Mouse (Mus musculus) left cerebral cortex, adult 11 months (tissue): Measurements from ENCODE around the gene Rd3l.
"Not testable (repeated sequence)": the region's sequence is repeated elsewhere in the genome, so short reads cannot be mapped to it uniquely, and the experiment has no call there.

ENCODE experiments used
- DNase-seq: peaks from one replicate; pipeline ENCODE4 v3.0.0; 2022; ENCODE audit warnings: low spot score

Gene Rd3l

DNA sequence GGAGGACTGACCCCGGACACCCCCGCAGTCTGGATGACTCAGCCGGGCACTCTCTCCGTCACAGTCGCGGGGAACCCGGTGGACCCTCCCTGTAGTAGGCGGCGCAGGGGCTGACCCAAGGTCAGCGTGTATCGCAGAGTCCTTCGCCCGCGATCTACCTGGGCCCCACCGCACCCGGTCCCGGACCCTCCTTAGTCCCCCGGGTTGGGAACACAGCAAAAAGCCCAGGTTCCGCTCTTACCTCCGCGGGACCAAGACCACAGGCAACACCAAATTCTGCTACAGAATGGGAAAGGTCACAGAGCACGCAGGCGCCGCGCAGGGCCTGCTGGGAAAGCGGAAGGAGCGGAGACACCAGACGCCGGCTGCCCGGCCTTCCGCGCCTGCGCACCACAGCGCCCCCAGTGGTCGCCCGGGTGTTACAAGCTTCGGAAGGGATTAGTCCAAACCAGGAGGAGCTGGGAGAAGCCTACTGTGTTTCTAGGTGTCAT lies 14.4 kb downstream of the Rd3l start, which contains the start of gene Atp5mpl:
TSS of gene Atp5mpl (minus strand) at position 295 of the 491 bp plus-strand sequence.
- DNase-seq, result peak; percentile 89

DNA sequence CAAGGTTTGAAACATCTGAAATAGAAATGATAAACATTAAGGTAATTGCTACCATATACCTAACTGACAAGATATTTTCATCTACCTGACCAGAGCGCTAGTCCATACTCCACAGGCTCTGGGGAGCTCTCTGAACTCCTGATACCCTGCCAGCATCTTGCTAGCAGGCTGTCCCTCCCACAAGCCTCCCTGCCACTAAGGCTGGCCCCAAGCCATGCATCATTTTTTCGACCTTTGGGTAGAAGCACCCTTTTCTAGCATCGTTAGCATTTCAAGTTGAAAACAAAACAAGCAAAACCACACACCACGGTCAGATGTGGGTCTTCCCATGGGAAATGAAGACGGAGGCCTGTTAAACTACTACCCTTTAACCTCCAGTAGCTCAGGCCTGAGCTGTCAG lies 17.8 kb downstream of the Rd3l start:
- no peak for DNase-seq

DNA sequence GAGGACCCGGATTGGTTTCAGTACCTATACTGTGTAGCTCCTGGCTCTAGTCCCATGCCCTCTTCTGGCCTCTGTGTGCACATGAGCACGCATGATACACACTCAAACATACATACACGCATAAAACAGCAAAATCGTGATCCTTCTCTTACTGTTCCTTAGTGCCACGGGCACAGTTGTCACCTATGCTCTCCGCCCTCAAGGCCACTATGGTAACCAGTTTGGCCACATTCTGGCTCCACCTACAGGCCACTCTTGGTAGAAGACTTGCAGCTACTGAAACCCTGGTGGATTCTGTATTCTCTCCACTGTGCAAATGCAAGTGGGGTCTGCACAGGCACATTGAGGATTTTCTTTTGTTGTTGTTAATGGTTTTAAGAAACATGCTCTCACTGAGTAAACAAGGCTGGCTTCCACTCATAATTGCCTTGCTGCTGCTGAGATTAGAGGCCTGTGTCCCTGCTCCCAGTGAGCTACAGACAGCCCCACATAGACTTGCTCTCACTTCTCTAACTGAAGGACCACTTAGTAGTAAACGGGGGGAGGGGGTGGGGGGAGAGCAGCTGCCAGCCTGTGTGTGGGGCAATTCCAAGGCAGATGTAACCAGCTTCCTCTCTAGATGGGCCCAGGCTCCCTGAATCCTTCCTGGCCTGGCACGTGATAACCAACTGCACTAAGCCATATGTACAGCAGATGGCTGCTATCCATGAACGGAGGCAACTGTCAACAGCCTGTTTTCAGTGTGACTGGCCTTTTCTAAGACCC lies 22.8 kb downstream of the Rd3l start:
- DNase-seq, result peak; percentile 58

DNA sequence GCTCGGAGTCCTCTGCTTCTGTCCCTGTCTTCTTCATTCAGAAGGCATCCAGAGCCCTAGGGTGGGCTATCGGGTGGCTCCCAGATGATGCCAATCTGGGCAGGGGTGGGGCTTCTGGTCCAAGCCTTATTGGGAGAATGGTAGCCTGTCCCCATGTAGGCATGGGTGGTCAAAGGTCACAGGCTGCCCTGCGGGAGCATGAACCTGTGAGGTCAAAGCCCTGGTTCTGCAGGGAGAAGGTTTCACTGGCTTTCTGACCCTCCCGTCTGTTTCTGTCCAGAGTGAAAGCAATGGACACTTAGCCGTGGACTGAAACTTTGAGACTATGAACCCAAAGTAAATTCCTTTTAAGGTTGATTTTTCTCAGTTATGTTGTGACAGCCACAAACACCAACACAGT lies 24.9 kb downstream of the Rd3l start:
- no peak for DNase-seq

DNA sequence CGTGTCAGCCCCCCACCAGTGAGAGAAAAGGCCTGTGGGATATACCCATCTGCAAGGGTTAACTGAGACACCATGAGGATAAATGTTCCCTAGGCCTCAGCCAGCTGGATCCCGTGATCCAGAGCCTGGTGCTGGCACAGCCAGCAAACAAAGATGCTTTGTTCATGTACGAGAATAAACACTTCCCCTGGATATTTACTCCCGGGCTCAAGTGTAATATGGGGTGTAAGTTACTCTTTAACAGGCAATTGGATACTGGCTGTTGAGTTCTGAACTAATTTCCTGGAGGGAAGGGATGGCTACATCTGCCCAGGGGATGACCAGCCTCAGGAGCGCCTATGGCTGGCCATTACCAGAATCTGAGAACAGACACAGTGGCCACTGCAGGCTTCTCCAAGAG lies 29.4 kb downstream of the Rd3l start:
- no peak for DNase-seq

DNA sequence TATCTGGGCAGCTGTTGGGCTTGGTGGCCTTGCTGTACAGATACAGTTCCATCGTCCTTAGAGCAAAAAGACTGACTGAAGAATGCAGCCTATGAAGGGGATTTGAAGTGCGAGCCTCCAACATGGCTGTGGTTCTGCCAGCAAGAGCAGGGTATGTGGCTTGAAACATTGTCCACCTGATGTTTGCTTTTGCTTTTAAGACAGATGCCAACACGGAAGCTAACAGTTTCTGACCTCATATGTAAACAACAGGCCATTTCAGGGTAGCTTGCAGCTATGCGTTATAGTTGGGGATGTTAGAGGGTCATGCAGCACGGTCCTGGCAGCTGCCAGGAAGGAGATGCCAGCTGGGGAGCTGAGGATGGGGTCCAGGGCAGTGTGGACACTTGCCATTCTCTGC lies 30.6 kb downstream of the Rd3l start:
- no peak for DNase-seq

DNA sequence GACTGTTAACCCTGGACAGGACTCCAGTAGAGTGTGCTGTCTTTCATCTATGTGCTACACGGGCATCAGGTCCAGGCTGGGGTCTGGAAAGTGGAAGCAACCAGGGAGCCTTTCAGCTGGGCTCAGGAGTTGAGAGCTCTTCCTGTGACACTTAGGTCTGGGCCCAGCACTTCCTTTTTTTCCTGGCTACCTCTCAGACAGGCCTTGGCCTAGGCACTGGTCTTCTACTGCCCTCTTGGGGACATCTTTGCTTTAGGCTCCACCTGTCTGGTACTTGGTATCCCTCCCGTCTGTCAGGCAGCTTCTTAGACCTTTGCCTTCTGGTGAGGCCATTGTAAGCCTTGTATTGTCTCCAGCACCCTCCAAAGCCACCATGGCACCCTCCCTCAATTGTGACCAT lies 34.4 kb downstream of the Rd3l start:
- DNase-seq, result no peak

DNA sequence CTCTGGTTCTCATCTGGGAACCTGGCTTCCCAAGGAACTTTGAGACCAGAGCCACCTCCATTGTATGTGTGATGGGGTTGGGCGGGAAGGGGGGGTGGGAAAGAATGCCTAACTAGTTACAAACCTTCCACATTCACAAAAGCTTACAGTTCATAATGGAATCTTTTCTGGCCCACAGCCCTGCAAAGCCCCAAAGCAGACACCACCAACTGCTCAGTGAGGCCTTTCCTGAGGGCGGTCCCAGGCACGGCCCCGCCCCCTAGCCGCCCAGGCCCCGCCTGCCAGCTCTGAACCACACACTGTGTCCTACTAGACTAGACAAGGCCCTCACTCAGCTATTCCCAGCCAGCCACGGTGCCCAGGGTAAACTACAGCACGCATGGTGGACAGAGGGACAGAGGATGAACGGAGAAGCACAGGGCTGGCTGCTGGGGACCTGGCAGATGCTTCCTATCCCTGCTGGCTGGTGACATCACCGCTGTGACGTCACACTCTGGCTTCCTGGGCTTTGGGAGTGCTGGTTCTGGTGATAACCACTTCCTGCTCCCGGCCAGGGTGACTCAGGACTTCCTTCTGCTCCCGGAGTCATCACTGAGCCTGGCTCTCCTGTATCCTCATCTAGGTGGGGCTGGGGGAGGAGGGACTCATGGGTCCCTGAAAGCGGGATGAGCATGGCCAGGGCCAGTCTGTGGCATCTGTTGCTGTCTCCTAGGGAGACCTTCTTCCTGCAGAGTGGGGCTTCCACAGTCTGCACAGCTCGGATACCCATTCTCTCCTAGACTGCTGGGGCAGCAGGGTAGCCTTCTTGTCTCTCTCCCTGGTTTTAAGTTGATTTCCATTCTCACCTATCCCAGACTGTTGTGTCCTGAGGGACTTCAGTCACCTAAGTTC lies 35.1 kb downstream of the Rd3l start:
- DNase-seq, result not testable (repeated sequence)

DNA sequence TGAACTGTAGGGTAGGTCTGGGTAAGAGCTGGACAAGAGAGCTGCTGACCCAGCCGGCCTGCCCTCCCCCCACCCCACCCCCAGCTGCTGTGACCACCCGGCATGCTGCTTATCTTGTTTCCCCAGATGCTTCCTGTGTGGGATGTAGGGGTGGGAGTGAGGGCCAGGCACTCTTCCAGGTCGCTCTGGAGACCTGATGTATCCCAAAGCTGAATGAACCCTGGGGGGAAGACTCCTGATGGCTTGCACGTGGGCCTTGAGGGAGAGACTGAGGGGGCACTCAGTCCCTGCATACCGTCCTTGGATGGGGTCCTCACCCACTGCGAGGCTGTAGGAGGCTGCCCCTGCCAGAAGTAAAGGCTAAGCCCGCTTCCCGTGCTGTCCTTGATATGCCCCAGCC lies 36.0 kb downstream of the Rd3l start:
- DNase-seq, result no peak

DNA sequence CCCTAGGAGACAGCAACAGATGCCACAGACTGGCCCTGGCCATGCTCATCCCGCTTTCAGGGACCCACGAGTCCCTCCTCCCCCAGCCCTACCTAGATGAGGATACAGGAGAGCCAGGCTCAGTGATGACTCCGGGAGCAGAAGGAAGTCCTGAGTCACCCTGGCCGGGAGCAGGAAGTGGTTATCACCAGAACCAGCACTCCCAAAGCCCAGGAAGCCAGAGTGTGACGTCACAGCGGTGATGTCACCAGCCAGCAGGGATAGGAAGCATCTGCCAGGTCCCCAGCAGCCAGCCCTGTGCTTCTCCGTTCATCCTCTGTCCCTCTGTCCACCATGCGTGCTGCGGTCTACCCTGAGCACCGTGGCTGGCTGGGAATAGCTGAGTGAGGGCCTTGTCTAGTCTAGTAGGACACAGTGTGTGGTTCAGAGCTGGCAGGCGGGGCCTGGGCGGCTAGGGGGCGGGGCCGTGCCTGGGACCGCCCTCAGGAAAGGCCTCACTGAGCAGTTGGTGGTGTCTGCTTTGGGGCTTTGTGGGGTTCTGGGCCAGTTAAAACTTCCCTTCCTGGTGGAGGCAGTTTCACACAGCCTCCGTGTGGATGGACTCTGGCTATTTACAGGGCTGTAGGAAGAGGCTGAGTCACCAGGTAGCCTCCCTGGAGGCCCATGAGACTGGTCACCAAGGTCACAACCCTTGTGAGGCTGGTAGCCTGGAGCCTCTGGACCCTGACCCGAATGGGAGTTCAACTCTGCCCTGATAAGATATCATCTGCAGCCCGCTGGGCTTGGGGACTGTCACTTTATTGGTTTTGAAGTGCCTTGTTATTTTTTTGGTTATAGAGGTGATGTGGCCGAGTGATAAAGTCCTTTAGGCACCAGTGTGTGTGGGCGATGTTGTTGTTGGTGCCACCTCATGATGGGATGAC lies 36.8 kb downstream of the Rd3l start:
- not testable (repeated sequence) for DNase-seq

DNA sequence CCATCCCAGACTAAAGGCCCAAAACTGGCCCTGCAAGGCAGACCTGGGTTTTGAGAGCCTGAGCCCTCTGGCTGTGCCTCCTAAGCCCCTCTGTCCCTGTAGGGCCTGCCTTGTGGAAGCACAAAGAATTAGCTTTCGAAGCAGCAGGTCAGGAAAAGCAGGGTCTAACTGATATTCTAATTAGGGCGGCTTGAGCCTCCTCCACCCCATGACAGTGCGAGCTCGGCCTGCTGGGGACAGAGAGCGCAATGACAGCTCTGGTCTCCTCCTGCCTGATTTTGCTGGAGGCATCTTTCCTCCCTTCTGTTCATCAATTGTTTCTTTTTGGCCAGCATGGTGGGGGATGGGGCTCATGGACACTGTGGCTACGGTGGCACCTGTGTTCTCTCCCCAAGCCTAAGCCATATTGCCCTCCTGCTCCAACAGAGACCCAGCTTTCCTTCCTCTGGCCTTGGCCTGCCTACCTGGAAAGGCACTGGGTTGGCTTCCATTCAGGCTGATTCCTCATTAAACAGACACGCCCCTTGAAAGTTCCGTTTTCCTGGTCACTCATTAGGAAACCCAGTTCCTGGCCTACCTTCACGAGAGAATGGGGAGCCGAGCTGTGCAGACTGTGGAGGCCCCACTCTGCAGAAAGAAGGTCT lies 37.6 kb downstream of the Rd3l start:
- DNase-seq, result no peak

DNA sequence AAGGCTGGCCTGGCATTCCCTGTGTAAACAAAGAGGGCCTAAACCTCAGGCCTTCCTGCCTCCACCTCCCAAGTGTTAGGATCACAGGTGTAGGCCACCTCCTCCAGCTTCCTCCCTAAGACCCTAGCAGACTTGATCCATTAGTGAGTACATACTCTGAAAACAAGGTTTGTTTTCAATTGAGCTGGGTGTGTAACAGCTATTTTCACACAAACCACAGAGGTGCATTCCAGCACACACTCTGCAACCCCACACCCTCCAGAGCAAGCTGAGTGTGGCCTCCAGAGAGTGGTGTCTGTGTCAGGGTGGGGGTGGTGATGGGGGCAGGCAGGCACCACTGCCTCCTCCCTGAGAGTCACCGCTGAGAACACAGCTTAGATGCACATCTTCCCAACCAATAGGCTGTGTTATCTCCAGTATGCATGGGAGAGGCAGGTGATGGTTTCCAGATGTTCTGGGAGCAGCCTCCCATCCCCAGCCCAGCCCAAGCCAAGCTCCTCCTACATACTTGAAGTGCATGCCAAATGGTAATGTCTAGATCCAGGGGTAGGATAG lies 42.4 kb downstream of the Rd3l start:
- no peak for DNase-seq

DNA sequence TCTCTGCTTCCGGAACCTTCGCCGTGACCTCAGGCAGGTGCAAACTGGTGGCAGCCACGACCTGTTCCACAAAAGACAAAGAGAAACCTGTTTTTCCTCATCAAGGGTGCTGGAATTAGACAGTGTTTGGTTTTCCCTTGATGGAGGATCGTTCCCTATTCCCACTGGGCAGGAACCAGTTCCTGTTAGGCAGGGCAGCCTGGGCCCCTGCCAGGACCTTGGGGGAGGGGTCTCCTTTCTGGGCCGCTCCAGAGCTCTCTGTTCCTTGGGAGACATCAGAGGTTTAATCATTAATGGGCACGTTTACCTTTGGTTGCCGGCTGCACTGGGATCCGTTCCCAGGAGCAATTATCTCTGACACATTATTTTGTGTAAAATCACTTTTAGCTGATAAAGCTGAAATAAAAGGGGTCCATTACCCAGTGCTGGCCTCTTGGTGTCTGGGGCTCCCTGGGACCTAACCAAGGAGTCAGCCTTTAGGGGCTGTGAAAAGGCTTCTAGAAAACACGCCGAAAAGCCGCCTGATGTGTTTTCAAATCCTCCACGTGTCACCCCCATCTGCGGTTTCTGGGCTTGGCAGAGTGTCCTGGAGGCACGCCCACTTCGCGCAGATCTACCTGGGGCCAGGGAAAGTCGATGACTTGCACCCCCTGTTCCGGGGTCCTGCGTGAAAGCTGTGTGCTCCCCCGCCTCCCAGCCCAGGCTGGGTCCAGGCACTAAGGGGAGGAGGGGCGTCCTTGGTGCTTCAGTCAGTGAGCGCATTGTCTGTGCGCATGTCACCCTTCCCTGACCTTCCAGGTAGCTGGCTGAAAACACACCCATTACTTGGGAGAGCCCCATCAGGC lies 44.2 kb downstream of the Rd3l start:
- DNase-seq, result no peak

DNA sequence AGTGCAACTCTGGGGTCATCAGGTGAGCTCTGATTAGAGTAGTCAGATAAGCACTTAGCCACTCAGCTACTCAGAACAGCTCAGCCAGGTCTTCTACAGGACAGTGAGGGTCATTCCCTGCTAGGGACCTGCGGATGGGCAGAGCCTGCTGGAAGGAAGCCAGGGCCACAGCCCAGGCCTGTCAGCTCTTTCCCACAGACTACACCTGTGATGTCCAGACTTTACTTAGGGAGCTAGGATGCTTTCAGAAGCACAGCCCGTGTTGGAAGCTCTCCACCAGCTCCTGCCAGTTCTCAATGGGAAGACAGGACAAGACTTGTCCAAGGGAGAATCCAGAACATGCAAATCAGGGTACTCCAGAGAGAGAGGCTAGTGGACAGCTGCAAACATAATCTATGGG lies 47.1 kb downstream of the Rd3l start:
- DNase-seq, result no peak

DNA sequence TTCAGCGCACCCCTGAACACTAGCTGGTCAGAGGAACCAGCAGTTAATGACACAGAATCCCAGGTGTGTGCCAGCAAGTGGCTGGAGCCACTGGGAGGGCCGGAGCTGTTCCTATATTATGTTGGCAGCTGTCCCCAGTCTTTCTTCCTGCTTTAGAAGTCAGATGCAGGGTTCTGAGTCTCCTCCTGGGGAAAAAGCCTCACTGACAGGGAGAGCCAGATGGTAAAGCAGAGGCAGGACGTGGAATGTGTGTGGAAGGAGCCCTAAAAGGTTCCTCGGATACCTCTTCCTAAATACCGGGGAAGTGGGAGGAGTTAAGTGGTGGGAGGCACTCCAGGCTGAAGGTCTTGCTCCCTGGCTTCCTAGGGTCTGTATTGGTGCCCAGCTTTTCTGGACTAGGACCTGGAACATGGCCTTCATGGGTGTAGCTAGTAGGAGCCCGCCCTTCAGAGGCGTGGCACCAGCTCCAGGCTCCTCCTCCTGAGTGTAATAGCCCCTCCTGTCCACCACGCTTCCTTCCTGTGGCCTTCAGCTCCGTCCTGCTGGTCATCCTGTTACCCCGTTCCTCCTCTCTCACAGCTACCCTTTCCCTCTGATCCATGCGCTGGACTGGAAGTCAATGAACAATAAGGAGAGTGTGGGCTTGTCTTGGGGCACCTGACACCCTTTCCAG lies 47.9 kb downstream of the Rd3l start:
- no peak for DNase-seq

DNA sequence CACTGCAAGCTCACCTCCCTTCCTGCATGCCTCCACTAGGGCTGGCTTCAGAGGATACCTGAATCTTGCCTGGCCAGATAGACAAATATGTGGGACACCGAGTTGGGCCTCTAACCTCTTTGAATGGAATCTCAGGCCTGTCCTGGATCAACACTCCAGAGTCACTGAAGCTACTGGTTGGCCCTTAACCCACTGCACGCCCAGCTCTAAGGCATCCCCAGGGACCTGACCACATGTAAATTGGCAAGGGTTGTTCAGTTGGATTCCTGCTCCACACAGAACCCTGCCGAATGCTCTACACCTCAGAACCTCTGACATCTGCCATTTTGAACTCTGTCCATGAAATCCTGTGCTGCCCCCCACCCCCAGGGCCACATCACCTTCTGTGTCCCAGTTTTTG lies 48.6 kb downstream of the Rd3l start:
- DNase-seq, result no peak

DNA sequence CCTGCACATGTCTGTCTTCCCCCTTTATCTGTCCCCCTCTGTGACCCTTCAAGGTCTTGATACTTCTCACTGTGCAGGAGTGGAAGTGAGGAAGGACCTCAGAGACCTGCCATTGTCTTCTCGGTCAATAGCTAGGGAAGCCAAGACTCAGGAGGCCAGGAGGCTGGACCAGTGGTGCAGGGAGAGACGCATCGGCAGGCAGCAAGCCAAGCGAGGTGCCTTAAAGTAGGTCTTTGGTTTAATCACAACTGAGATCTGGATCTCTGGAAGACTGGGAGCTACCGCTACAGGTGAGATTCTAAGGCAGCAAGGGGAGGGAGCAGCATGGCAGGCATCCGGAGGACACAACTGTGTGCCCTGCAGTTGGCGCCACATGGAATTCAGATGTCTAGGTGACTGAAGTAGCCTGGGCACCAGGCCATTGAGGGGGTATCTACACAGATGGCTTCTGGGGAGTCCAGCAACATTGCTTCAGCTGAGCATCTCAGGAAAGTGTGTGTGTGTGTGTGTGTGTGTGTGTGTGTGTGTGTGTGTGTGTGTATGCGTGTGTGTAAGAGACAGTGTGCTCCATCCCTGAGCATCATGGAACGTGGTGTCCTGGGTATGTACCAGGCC lies 49.6 kb downstream of the Rd3l start:
- DNase-seq, result no peak
